Mouse (Mus musculus): ENCODE data around the gene Dynlt1f.
A peak's percentile ranks its signal among the peaks of the same experiment; 100 is the strongest.
"Not testable (repeated sequence)": the region's sequence is repeated elsewhere in the genome, so short reads cannot be mapped to it uniquely, and the experiment has no call there.

The Dynlt1f gene

DNA sequence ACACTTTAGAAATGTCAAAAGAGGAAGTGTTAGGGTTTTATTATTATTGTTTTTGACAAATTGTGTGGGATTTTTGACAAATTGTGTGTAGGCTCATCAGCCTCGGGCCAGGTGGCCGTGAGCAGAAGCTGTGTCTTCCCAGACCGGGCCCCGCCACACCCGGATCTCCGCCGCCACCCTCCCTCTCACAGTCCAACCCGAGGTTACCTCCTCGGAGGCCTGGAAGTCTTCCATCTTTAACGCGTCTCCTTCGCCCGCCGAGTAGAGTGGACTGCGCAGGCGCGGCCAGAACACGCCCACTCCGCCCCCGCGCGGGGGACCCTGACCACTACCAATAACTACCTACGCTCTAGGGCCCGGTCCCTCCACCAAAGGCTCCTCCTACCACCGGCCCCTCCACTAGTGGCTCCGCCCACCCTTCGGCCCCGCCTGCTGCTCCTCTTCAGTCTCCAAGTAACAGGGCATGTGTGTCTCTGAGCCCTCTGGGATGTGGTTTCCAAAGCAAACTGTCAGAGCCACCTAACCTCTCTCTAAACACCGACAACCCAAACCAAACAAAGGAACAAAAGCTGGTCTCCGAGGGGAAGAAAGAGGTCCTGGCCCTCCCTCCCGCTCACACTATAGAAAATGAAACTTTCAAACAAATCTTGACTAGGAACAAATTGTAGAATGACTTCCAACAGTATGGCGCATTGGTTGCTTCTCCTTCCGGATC lies at the start of gene Dynlt1f:
Gene Dynlt1f (minus strand): TSS at position 334 of the 715 bp plus-strand sequence.
- DNase-seq (ENCODE audit: low read depth) = not testable (repeated sequence)

- DNase-seq (ENCODE audit: low read depth) = not testable (repeated sequence)
These were observed 47.9 kb upstream of the Dynlt1f start for GRCm38 (mm10) chr17:6703381-6704270.

- not testable (repeated sequence) for DNase-seq (ENCODE audit: low read depth)
These were observed 47.0 kb upstream of the Dynlt1f start for GRCm38 (mm10) chr17:6702625-6703221.

- not testable (repeated sequence) for DNase-seq (ENCODE audit: low read depth)
These were observed 44.4 kb upstream of the Dynlt1f start for GRCm38 (mm10) chr17:6700077-6700476.

- DNase-seq (ENCODE audit: low read depth) = not testable (repeated sequence)
These were observed 43.8 kb upstream of the Dynlt1f start for GRCm38 (mm10) chr17:6699502-6699901.

DNA sequence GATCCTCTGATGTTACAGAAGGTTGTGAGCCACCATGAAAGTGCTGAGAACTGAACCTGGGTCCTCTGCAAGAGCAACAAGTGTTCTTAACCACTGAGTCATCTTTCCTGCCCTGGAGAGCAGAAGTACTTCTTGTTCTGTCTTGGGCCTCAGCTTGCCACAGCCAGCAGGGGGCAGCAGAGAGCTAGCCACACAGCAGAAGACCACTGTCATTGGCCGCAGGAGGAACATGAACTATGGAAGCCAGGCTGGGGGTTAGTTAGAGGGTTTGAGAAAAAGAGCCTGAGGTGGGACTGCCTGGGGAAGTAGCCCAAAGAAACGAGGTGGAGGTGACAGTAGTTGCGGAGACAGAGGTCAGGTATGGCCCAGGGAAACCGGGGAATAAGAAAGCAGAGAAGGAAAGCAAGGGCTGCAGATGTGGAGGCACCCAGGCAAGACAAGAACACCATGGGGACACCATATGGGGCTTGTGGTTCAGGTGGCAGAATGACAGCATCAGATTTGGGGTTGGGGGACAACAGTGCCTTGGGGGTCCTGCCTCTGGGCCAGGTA lies 41.6 kb upstream of the Dynlt1f start:
- peak; percentile 7 for DNase-seq (ENCODE audit: low read depth)

- DNase-seq (ENCODE audit: low read depth) = not testable (repeated sequence)
These were observed 40.8 kb upstream of the Dynlt1f start for GRCm38 (mm10) chr17:6696521-6696920.

- not testable (repeated sequence) for DNase-seq (ENCODE audit: low read depth)
These were observed 40.0 kb upstream of the Dynlt1f start for GRCm38 (mm10) chr17:6695712-6696111.

GRCm38 (mm10) chr17:6691596-6691995 lies 35.9 kb upstream of the Dynlt1f start:
- not testable (repeated sequence) for DNase-seq (ENCODE audit: low read depth)

GRCm38 (mm10) chr17:6689344-6689743 lies 33.6 kb upstream of the Dynlt1f start:
- not testable (repeated sequence) for DNase-seq (ENCODE audit: low read depth)

- DNase-seq (ENCODE audit: low read depth) = not testable (repeated sequence)
These were observed 30.7 kb upstream of the Dynlt1f start for GRCm38 (mm10) chr17:6686299-6686971.

DNA sequence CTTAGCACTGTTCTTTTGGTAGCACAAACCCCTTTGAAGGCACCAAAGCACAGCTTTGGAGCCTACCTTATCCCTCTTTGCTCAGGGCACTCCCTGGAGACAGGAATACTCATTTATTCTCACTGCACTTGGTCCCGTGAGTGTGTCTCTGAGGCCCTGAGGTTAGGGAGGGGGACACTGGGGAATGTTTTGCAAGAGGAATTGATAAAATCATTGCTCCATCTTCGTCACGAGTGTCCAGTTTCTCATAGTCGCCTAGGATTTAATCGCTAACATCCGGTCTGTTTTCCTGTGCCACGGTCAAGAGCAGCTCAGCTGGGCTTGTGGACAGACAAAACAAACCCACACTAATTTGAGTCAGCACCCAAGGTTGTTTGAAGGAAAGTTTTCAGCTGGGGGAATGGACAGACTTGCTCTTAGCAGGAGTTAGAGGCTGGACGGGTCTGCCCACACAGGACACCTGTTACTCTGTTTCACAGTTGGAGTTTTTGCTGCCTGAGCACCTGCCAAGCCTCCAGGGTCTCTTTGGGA lies 29.7 kb upstream of the Dynlt1f start:
- DNase-seq (ENCODE audit: low read depth) = not testable (repeated sequence)

- not testable (repeated sequence) for DNase-seq (ENCODE audit: low read depth)
These were observed 29.0 kb upstream of the Dynlt1f start for GRCm38 (mm10) chr17:6684464-6685287.

GRCm38 (mm10) chr17:6683702-6684101 lies 28.0 kb upstream of the Dynlt1f start:
- DNase-seq (ENCODE audit: low read depth) = not testable (repeated sequence)

DNA sequence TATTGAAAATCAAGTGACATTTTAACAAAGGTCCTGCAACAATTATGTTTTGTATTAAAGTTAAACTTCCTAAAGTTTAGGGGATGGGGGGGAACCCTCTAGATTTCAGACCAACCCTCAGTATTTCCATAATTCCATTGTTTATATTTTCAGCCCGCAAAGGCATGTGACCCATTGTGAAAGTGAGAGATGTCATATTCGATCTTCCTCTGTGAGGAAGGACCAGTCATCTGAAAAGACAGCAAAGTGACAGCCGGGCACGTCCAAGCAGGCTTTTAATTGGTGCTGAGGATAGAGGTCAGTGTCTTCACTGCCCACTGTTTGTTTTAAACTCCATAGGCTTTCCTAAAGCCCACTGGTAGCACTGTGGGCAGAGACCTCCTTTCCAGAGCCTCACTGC lies 26.0 kb upstream of the Dynlt1f start:
- DNase-seq (ENCODE audit: low read depth) = not testable (repeated sequence)

DNA sequence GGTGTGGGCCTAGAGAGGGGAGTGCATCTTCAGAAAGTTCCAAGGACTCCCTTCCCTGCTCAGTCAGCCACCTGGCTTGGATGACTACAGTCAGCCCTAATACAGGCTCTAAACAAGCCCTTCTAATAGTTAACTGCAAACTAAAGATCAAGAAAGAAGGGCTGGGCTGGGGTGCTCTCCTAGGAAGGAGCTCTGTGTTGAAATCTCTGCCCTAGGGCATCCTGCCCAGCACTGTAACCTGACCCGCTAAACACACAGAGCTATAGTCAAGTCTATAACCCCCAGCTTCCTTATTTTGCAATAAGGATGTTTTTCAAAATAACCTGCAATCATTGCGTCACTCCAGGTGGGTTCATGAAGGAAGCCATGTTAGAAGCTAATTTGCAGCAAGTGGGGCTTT lies 22.4 kb upstream of the Dynlt1f start:
- not testable (repeated sequence) for DNase-seq (ENCODE audit: low read depth)

DNA sequence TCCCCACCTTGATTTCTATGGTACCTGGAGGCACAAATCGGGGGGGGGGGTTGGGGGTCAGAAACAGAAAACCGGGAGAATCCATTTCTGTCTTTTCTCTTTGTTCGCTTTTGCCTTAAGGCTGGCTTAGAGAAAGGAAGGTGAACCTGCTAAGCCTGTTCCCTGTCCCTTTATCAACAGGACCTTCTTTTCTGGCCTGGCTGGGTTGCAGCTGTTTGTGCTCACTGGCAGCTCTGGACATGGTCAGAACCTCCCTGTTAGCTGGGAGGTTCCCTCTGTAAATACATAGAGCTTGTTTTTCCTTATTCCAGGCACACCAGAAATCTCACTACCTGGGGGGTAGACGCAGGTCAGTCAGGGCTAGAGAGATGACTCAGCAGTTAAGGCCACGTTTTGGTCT lies 18.6 kb upstream of the Dynlt1f start:
- not testable (repeated sequence) for DNase-seq (ENCODE audit: low read depth)

DNA sequence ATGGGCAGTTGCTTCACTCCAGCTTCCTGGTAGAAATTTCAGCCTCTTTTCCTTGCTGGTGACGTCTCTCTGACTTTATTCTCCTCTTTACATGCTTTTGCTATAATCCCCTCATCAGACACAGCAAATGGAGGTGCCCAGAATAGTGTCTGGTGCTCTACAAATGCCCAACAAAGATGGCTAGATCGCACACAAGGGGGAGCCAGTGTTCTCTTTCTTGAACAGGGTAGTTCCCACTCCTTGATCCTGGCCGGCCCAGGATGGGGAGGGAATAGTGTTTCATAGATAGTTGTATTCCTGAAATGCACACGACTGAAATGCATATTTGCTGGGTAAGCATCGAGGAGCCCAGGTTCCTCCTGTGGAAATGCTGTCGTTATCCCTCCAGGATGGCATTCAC lies 12.8 kb upstream of the Dynlt1f start:
- DNase-seq (ENCODE audit: low read depth) = not testable (repeated sequence)

- DNase-seq (ENCODE audit: low read depth) = not testable (repeated sequence)
These were observed 9.7 kb upstream of the Dynlt1f start for GRCm38 (mm10) chr17:6665389-6665788.

DNA sequence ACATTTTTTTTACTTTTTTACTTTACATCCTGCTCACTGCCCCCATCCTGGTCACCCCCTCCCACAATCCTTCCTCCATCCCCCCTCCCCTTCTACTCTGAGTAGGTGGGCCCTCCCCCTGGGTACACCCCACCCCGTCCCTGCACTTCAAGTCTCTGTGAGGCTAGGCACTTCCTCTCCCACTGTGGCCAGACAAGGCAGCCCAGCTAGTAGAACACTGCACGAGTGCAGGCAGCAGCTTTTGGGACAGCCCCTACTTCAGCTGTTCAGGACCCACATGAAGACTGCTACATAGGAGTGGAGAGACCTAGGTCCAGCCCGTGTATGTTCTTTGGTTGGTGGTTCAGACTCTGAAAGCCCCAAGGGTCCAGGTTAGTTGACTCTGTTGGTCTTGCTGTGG lies 7.1 kb upstream of the Dynlt1f start:
- not testable (repeated sequence) for DNase-seq (ENCODE audit: low read depth)
